Mouse (Mus musculus) retina, postnatal 7 days (tissue): Measurements from ENCODE around the gene Itpk1.

Experiments
- DNase-seq: peaks from one replicate; pipeline ENCODE4 v3.0.0-alpha.2; 2012; ENCODE audit warnings: low read depth, low spot score

The Itpk1 gene

DNA sequence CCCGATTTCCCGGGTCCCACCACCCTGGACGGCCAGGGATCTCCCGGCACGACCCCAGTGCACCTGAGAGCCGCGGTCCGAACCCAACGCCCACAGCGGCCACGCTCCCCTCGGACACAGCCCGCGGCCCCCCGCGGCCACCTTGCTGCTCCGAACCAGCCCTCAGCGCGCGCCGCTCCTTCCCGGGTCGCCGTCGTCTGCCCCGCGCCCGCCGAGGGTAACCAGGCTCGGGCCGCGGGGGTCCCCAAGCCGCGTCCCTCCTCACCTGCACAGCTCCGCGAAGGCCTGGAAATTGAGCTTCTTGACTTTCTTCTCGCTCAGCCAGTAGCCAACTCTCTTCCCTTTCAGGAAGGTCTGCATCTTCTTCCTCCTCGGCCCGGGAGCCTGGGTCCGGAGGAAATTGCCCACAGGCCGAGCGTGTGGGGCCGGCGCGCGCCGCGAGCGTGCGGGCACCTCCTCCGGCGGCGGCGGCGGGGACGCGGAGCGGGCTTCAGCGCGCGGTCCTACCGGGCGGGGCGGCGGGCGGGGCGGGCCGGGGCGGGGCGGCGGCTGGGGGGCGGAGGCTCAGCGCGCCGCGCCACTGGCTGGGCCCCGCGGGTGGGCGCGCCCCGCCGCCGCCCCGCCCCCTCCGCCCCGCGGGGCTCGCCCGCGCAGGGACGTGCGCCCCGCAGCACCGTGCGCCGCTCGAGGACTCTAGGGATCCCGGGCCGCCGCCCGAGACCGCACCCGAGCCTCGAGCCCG is at the start of gene Itpk1:
TSS of gene Itpk1 (minus strand) at position 474 of the 742 bp plus-strand sequence.
- DNase-seq = peak; percentile 60

DNA sequence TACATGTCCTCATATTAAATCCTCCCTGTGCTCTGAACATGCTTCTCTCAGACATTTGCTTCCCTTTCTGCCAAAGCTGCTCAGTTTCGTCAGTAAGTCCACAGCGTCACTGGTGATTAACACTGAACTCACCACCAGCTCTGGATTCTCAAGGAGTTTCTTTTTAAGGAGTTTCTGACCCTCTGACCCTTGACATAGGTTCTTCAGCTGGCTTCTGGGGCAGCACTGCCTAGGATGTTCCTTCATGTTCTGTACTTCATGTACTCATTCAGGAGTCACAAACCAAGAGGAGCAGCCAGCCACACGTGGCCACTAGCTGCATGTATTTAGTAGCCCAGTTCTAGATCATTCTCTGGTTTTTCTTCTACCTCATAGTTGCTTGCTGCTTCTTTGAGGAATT is 43.5 kb upstream of the Itpk1 start:
- no peak for DNase-seq

- no peak for DNase-seq
These were observed 40.1 kb upstream of the Itpk1 start for GRCm38 (mm10) chr12:102744839-102745238.

- peak; percentile 83 for DNase-seq
These were observed 39.2 kb upstream of the Itpk1 start, which contains the start of the genes Moap1 and Tmem251 for GRCm38 (mm10) chr12:102743589-102744574. TSS of gene Moap1 (minus strand) at chr12:102743661. TSS of gene Tmem251 (plus strand) at chr12:102743762.

GRCm38 (mm10) chr12:102743036-102743588 is 38.4 kb upstream of the Itpk1 start:
- DNase-seq = no peak

DNA sequence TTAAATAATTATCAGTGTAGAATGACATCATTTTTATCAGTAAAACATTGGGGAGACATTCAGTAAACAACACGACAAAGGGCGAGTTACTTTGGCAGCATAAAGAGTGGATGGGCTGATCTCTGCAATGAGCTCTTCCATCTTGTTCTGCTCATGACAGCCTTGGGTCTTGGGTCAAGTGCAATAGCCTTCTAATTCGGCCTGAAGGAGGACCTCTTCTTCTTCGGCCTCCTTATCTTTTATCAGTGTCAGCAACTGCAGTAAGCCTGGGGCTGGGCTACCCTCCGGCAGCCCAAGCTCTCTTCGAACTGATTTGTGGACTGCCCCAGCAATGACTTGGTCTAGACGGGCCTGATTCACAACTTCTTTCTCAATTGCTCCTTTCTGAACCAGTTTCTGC is 37.3 kb upstream of the Itpk1 start:
- no peak for DNase-seq

- DNase-seq = no peak
These were observed 35.6 kb upstream of the Itpk1 start for GRCm38 (mm10) chr12:102740285-102740684.

DNA sequence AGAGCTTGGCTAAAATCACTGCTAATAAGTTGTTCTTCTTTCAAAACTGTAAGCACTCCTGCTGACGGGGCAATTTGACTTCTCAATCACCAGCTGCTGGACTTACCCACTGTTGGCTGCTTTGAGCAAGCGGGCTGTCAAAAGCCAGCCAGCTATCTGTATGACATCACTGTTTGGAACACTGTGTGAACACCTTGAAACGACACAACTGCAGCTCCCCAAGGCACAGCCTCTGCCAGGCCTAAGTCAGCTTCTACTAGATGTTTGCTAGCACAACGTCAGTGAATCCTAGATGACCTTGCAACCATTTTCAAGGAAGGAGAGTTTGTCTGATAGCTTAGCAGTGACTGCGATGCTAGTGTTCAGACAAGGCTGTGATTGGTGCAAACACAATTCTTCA is 34.4 kb upstream of the Itpk1 start:
- no peak for DNase-seq

GRCm38 (mm10) chr12:102733381-102733780 is 28.7 kb upstream of the Itpk1 start:
- DNase-seq = no peak

- no peak for DNase-seq
These were observed 26.3 kb upstream of the Itpk1 start for GRCm38 (mm10) chr12:102730798-102731619.

DNA sequence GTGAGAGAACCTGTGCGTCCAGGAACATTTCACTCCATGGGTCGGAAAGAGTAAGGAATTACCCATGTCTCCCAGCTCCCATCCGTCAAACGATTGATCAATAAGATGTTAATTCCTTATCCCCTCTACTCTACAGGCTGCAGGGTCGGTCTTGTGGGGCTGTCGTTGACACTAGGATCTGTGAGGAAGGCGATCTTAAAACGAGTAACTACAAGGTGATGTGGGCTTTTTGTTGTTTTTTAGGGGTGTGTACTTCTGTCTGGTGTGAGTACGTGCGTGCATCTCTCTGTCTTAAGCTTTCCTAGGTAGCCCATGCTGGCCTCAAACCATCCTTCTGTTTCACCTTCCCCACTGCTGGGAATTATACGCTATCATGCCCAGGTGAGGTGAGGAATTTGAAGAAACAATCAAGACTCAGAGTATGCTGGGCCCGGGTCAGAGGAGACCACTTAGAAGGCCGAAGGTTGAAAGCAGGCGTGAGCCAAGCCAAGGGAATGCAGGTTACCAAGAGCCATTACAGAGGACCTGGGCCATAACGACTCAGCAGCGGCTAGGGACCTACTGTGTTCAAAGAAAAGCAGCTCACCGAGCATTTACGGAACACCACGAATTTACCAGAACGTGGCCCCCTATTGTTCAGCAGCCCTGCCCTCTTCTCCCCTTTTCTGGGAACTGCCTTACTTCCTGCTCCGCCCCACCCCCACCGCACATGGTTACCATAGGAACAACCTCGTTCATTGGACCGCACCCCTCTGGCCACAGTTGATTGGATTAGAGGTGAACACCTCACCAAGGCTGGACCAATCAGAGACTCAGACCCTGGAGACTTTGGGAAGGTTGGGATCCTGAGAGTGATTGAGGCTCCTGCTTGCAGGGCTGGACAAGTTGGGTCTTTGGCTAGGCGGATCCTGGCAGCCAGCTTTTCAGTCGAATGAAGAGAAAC is 25.4 kb upstream of the Itpk1 start:
- peak; percentile 53 for DNase-seq

DNA sequence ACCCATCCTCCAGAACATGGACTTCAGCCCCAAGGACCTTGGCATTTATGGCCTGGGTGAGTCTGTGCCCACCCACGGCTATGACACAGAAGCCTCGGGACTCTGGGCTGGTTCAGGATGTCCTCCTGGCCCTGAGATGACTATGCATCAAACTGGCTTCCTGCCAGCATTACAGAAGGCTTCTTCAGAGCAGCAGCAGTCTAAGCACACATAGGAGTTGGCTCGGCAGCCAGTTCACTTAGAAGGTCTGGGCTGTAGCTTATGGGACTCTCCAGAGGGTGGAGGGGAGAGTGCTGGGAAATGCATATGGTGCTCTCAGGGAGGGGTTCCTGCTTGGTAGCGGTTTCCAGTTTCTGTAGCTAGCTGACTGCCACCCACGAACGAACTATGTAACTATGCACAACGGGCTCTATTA is 21.0 kb upstream of the Itpk1 start:
- DNase-seq = no peak

- DNase-seq = no peak
These were observed 20.4 kb upstream of the Itpk1 start for GRCm38 (mm10) chr12:102725146-102725545.

DNA sequence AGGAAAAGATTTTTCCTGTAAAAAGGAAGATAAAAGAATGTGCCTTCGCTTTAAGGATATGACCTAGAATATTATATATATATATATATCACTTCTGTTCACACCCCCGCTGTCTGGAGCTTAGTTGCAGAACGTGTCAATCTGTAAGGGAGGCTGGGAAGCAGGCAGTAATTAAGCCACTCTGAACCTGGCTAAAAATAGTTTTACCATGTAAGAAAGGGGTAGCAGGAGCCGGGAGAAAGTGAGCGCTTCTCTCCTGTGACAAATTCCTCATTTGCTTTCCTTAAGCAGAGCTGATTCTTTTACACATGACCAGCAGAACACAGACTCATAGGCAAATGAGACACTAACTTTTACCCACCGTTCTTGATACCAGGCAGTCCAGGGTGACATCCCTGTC is 19.1 kb upstream of the Itpk1 start:
- DNase-seq = no peak

- DNase-seq = no peak
These were observed 18.2 kb upstream of the Itpk1 start for GRCm38 (mm10) chr12:102722966-102723365.

- no peak for DNase-seq
These were observed 17.7 kb upstream of the Itpk1 start for GRCm38 (mm10) chr12:102722451-102722850.

DNA sequence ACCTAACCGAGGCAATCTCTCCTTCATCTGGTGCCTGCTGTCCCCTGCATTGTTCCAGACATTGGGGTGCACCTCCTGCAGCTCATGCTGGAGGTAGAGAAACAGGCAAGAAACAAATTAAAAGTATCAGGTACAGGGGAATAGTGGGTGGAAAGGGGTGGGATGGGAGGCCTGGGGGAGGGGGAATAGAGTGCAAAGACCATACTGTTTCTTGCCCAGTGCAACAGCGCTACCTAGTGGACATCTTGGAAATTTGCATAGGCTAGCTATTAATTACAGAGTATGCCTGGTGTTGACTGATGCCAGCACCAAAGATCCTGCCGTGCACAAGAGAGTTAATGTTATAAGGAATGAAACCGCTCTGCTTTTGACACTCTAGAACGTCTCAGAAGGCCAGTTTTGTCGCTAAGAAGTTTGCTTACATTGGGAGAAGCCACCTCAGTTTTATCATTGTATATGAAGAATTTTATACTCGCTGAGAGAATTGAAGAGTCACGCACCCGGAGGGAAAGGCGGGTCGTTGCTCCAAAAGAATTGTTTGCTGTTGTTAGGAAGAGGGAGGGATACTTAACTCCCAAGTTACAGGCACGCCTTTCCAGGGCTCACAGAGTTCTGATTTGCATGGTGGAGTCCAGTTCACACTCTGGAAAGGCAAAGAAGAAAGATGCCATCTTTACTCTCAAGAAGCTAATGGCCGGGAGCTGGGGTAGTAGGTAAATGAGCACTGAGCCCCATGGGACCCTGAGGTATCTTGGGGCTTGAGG is 15.0 kb upstream of the Itpk1 start:
- DNase-seq = peak; percentile 79

- no peak for DNase-seq
These were observed 10.1 kb upstream of the Itpk1 start for GRCm38 (mm10) chr12:102714654-102715395.

- no peak for DNase-seq
These were observed 9.4 kb upstream of the Itpk1 start for GRCm38 (mm10) chr12:102714116-102714515.
